Mouse (Mus musculus): ENCODE measurements around the gene Rnf113a1. TPM values are rescaled to one million over a fixed set of nuclear protein-coding genes. Genes with fewer than 3 reads are reported as not detected.
A peak's percentile ranks its signal among the peaks of the same experiment; 100 is the strongest.

The Rnf113a1 gene
- total and polyA plus RNA-seq, 3 experiments: 6.7 to 8.8 TPM; not detected in 1

- TF ChIP-seq RAD21 (IDR thresholded peaks at IDR 0.05; ENCODE audit: low read depth, low read length) (no peak), USF2 (IDR thresholded peaks at IDR 0.05; ENCODE audit: borderline replicate concordance in 1 of 2, insufficient read depth in 1 of 2, low read depth in 1 of 2, low read length in 2 of 2) (no peak), ZMIZ1 (IDR thresholded peaks at IDR 0.05; ENCODE audit: low read depth, low read length) (no peak)
- no peaks in the 10 kb centered on the region for H3K27me3 ChIP-seq (ENCODE audit: control insufficient read depth in 1 of 2, insufficient read depth in 2 of 2, low read length in 2 of 2)
Measured at GRCm38 (mm10) chrX:37163115-37163514, 27.9 kb upstream of the Rnf113a1 start.

GRCm38 (mm10) chrX:37167085-37167484 is 24.0 kb upstream of the Rnf113a1 start:
- Histone ChIP-seq H3K4me3 (ENCODE audit: control insufficient read depth in 1 of 2, insufficient read depth in 1 of 2, low read depth in 2 of 2, low read length in 2 of 2) (no peak overlapping the region), H3K4me1 (ENCODE audit: control insufficient read depth in 1 of 2, insufficient read depth in 2 of 2, low read length in 2 of 2) (no peaks in the 10 kb centered on the region), H3K36me3 (ENCODE audit: control insufficient read depth in 1 of 2, insufficient read depth in 2 of 2, low read length in 2 of 2) (no peaks in the 10 kb centered on the region), H3K27ac (ENCODE audit: control insufficient read depth, low read depth, low read length) (no peak overlapping the region), H3K79me2 (ENCODE audit: control insufficient read depth, insufficient read depth, low read length, poor library complexity) (no peaks in the 10 kb centered on the region), H3K27me3 (ENCODE audit: control insufficient read depth in 1 of 2, insufficient read depth in 2 of 2, low read length in 2 of 2) (no peaks in the 10 kb centered on the region), H3K9me3 (replicated peaks; ENCODE audit: insufficient read depth, low read length) (no peaks in the 10 kb centered on the region), H3K9ac (ENCODE audit: control insufficient read depth, low read depth, low read length, poor library complexity, severe bottlenecking) (no peak overlapping the region)
- TF ChIP-seq CTCF (IDR thresholded peaks at IDR 0.05 in 2 of 3, conservative IDR thresholded peaks at IDR 0.05 in 1 of 3; ENCODE audit: control insufficient read depth in 1 of 3, insufficient read depth in 1 of 3, low read depth in 2 of 3, low read length in 3 of 3, poor library complexity in 1 of 3, severe bottlenecking in 1 of 3) (peak; percentile 45 to 74 (median 66)), SMC3 (IDR thresholded peaks at IDR 0.05; ENCODE audit: low read depth, low read length) (0 out of 2 replicates have a peak, but pooled peaks have one; percentile 25), RCOR1 (IDR thresholded peaks at IDR 0.05; ENCODE audit: low read depth, low read length) (no peak), MEF2A (IDR thresholded peaks at IDR 0.05; ENCODE audit: extremely low read depth, insufficient replicate concordance, low read depth, low read length, poor library complexity, severe bottlenecking) (no peak), BHLHE40 (IDR thresholded peaks at IDR 0.05; ENCODE audit: borderline replicate concordance, low read depth, low read length) (no peak), TCF12 (IDR thresholded peaks at IDR 0.05; ENCODE audit: low read depth, low read length) (no peak), RAD21 (IDR thresholded peaks at IDR 0.05; ENCODE audit: low read depth, low read length) (peak; percentile 43), MYC (IDR thresholded peaks at IDR 0.05; ENCODE audit: low read depth, low read length) (0 out of 2 replicates have a peak, but pooled peaks have one; percentile 26)
- peak; percentile 70 for DNase-seq (ENCODE audit: low read depth, low spot score)

More at GRCm38 (mm10) chrX:37163115-37163514, 27.9 kb upstream of the Rnf113a1 start:
- H3K27ac ChIP-seq (ENCODE audit: control insufficient read depth, low read depth, low read length): no peak overlapping the region
- H3K9me3 ChIP-seq (replicated peaks; ENCODE audit: insufficient read depth, low read length): no peaks in the 10 kb centered on the region
- no peak overlapping the region for H3K4me3 ChIP-seq (ENCODE audit: control insufficient read depth in 1 of 2, insufficient read depth in 1 of 2, low read depth in 2 of 2, low read length in 2 of 2)
- no peak for DNase-seq (ENCODE audit: low read depth, low spot score)
- H3K36me3 ChIP-seq (ENCODE audit: control insufficient read depth in 1 of 2, insufficient read depth in 2 of 2, low read length in 2 of 2): no peaks in the 10 kb centered on the region
- no peak overlapping the region for H3K9ac ChIP-seq (ENCODE audit: control insufficient read depth, low read depth, low read length, poor library complexity, severe bottlenecking)
- no peaks in the 10 kb centered on the region for H3K79me2 ChIP-seq (ENCODE audit: control insufficient read depth, insufficient read depth, low read length, poor library complexity)
- no peaks in the 10 kb centered on the region for H3K4me1 ChIP-seq (ENCODE audit: control insufficient read depth in 1 of 2, insufficient read depth in 2 of 2, low read length in 2 of 2)

GRCm38 (mm10) chrX:37168742-37169141 is 22.3 kb upstream of the Rnf113a1 start, which contains the start of gene Akap14:
Gene Akap14 (minus strand): TSS chrX:37168842.
- TF ChIP-seq NRF1 (IDR thresholded peaks at IDR 0.05; ENCODE audit: insufficient read depth, low read depth, low read length, poor library complexity, severe bottlenecking) (no peak), BHLHE40 (IDR thresholded peaks at IDR 0.05; ENCODE audit: borderline replicate concordance, low read depth, low read length) (no peak), MEF2A (IDR thresholded peaks at IDR 0.05; ENCODE audit: extremely low read depth, insufficient replicate concordance, low read depth, low read length, poor library complexity, severe bottlenecking) (no peak), ETS1 (IDR thresholded peaks at IDR 0.05; ENCODE audit: low read depth, low read length) (no peak), GATA1 (IDR thresholded peaks at IDR 0.05; ENCODE audit: low read depth, low read length) (no peak), CHD1 (IDR thresholded peaks at IDR 0.05; ENCODE audit: low read depth, low read length) (no peak), MXI1 (IDR thresholded peaks at IDR 0.05; ENCODE audit: low read depth, low read length) (no peak), TBP (IDR thresholded peaks at IDR 0.05; ENCODE audit: low read depth, low read length) (no peak), ZC3H11A (IDR thresholded peaks at IDR 0.05; ENCODE audit: low read depth, low read length) (no peak), POLR2A (IDR thresholded peaks at IDR 0.05; ENCODE audit: control insufficient read depth in 1 of 2, insufficient read depth in 1 of 2, low read depth in 1 of 2, low read length in 2 of 2, poor library complexity in 1 of 2) (no peak), CHD2 (IDR thresholded peaks at IDR 0.05; ENCODE audit: low read length) (no peak), MAX (IDR thresholded peaks at IDR 0.05; ENCODE audit: low read length) (no peak), ZMIZ1 (IDR thresholded peaks at IDR 0.05; ENCODE audit: low read depth, low read length) (no peak), TCF12 (IDR thresholded peaks at IDR 0.05; ENCODE audit: low read depth, low read length) (no peak), TAL1 (IDR thresholded peaks at IDR 0.05; ENCODE audit: low read length) (no peak), E2F4 (IDR thresholded peaks at IDR 0.05; ENCODE audit: borderline replicate concordance, low read depth, low read length) (no peak)
- H3K79me2 ChIP-seq (ENCODE audit: control insufficient read depth, insufficient read depth, low read length, poor library complexity): no peaks in the 10 kb centered on the region

More at GRCm38 (mm10) chrX:37168742-37169141, 22.3 kb upstream of the Rnf113a1 start, which contains the start of gene Akap14:
- H3K9me3 ChIP-seq (replicated peaks; ENCODE audit: insufficient read depth, low read length): no peaks in the 10 kb centered on the region
- no peak within 1 kb of the TSS for H3K9ac ChIP-seq (ENCODE audit: control insufficient read depth, low read depth, low read length, poor library complexity, severe bottlenecking)
- no peak within 1 kb of the TSS for H3K27ac ChIP-seq (ENCODE audit: control insufficient read depth, low read depth, low read length)
- no peak within 1 kb of the TSS for H3K4me3 ChIP-seq (ENCODE audit: control insufficient read depth in 1 of 2, insufficient read depth in 1 of 2, low read depth in 2 of 2, low read length in 2 of 2)
- no peaks in the 10 kb centered on the region for H3K27me3 ChIP-seq (ENCODE audit: control insufficient read depth in 1 of 2, insufficient read depth in 2 of 2, low read length in 2 of 2)
- H3K4me1 ChIP-seq (ENCODE audit: control insufficient read depth in 1 of 2, insufficient read depth in 2 of 2, low read length in 2 of 2): no peaks in the 10 kb centered on the region
- H3K36me3 ChIP-seq (ENCODE audit: control insufficient read depth in 1 of 2, insufficient read depth in 2 of 2, low read length in 2 of 2): no peaks in the 10 kb centered on the region
- no peak for DNase-seq (ENCODE audit: low read depth, low spot score)

Data from MEL (cell line).